Mouse (Mus musculus): ENCODE measurements around the gene Olfr794.

- TF ChIP-seq CTCF (conservative IDR thresholded peaks at IDR 0.05; ENCODE audit: insufficient read depth, insufficient read length, low read depth, low read length): no peak
- no peak for TF ChIP-seq POLR2A (IDR thresholded peaks at IDR 0.05; ENCODE audit: low read depth, low read length)
These were observed 9.6 kb downstream of the Olfr794 start for GRCm38 (mm10) chr10:129577066-129577465.
